Mouse (Mus musculus): Measurements from ENCODE around the gene Fbxo2. TPM values are rescaled to one million over a fixed set of nuclear protein-coding genes. Genes with fewer than 3 reads are reported as not detected.

Fbxo2 gene
- total RNA-seq, 2 experiments from 2014 or later: 101 to 107 TPM

GRCm38 (mm10) chr4:148149540-148149939 lies 10.9 kb upstream of the Fbxo2 start:
- DNase-seq (ENCODE audit: extremely low spot score in 1 of 2, low spot score in 2 of 2): no peak
- H3K27ac ChIP-seq: no peak overlapping the region
- intact Hi-C loops (cut with DNase I): no loop called here
- no peak overlapping the region for H3K4me3 ChIP-seq
- TF ChIP-seq CTCF (IDR thresholded peaks at IDR 0.05): no peak

DNA sequence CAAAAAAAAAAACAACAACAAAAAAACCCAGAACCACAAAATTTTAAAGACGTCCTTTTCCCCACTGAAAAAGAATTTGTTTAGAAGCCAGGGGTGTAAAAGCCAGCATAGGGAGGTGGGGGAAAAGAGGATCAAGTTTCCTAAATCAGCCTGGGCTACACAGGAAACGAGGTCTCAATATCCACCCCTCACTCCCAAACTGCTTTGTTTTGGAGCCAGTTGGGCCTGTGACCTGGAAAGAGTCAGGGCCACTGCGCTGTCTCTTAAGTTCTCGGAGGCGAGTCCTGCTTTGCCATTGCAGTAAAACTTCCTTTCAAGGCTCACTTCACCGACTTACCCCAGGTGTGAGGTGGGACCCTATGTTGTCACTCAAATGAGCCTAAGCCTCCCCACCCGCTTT lies 10.2 kb upstream of the Fbxo2 start:
- no peak for DNase-seq (ENCODE audit: extremely low spot score in 1 of 2, low spot score in 2 of 2)
- Histone ChIP-seq H3K4me3 (no peak overlapping the region), H3K27ac (no peak overlapping the region)
- no peak for TF ChIP-seq CTCF (IDR thresholded peaks at IDR 0.05)
- intact Hi-C loops (cut with DNase I): no loop called here

DNA sequence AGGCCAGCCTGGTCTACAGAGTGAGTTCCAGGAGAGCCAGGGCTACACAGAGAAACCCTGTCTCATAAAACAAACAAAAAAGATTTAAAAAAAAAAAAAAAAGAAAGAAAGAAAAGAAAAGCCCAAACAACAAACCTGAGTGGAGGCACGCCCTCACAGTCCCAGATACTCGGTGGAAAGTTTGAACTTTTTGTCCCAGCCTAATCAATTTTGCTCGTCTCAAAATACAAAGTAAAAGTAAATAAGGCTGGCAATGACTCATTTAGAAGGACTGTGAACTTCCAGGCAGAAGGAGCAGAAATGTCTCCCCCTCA lies 9.5 kb upstream of the Fbxo2 start:
- TF ChIP-seq CTCF (IDR thresholded peaks at IDR 0.05): no peak
- Histone ChIP-seq H3K27ac (peak overlapping the region; percentile 99), H3K4me3 (peak overlapping the region; percentile 82)
- no peak for DNase-seq (ENCODE audit: extremely low spot score in 1 of 2, low spot score in 2 of 2)
- intact Hi-C loops (cut with DNase I): loop anchor here (1.0 kb wide), 1 partner anchor 11 kb away; no protein-coding TSS in a partner anchor

GRCm38 (mm10) chr4:148151267-148152168 lies 8.9 kb upstream of the Fbxo2 start, which contains the start of gene Fbxo6:
Gene Fbxo6, minus strand, starts transcription at chr4:148152140.
- DNase-seq (ENCODE audit: extremely low spot score in 1 of 2, low spot score in 2 of 2): peak; percentile 83 to 85
- intact Hi-C loops (cut with DNase I): loop anchor here (1.0 kb wide), 1 partner anchor 11 kb away; no protein-coding TSS in a partner anchor

DNA sequence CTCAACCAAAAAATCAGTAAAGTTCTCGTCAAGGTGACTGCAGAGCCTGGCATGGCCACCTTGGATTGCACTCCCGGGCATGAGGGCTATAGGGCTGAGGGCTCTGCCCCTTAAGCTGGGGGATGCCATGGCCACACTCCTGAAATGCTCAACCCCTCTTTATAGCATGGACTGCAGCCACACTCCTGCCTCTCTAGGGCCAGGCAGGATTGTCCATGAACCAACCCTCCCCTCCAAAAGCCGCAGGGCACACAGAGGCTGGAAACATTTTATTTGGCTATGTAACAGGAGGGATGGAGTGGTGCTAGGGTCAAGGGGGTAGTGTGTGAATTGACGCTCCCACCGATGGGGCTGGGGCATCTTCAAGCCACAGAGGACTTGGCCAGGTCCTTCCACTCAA lies 7.9 kb upstream of the Fbxo2 start:
- DNase-seq (ENCODE audit: extremely low spot score in 1 of 2, low spot score in 2 of 2): no peak
- intact Hi-C loops (cut with DNase I): no loop called here
- no peak overlapping the region for H3K4me3 ChIP-seq
- H3K27ac ChIP-seq: peak overlapping the region; percentile 99
- no peak for TF ChIP-seq CTCF (IDR thresholded peaks at IDR 0.05)

More at GRCm38 (mm10) chr4:148151267-148152168, 8.9 kb upstream of the Fbxo2 start, which contains the start of gene Fbxo6:
- TF ChIP-seq CTCF (IDR thresholded peaks at IDR 0.05): peak; percentile 59
- H3K4me3 ChIP-seq: peak within 1 kb of the TSS; percentile 82
- H3K27ac ChIP-seq: peak within 1 kb of the TSS; percentile 99

DNA sequence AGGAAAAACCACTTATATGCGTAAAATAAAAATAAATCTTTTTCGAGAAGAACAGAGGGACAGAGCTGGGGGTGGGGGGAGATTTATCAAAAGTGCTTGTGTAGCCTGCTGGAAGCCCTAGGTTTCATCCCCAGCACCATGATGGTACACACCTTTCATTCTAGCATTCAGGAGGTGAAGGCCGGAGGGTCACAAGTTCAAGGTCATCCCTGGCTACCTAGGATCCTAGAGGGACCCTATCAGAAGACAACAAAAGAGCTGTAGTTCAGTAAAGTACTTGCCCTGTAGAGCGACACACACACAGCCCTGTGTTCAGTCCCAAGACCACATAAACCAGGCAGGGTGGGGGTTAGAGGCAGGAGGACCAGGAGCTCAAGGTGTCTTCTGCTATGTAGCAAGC lies 6.4 kb upstream of the Fbxo2 start:
- intact Hi-C loops (cut with DNase I): no loop called here
- Histone ChIP-seq H3K27ac (no peak overlapping the region), H3K4me3 (no peak overlapping the region)
- no peak for DNase-seq (ENCODE audit: extremely low spot score in 1 of 2, low spot score in 2 of 2)
- TF ChIP-seq CTCF (IDR thresholded peaks at IDR 0.05): no peak

GRCm38 (mm10) chr4:148154982-148155381 lies 5.4 kb upstream of the Fbxo2 start:
- Histone ChIP-seq H3K4me3 (no peak overlapping the region), H3K27ac (no peak overlapping the region)
- intact Hi-C loops (cut with DNase I): no loop called here
- no peak for DNase-seq (ENCODE audit: extremely low spot score in 1 of 2, low spot score in 2 of 2)
- TF ChIP-seq CTCF (IDR thresholded peaks at IDR 0.05): peak; percentile 75

DNA sequence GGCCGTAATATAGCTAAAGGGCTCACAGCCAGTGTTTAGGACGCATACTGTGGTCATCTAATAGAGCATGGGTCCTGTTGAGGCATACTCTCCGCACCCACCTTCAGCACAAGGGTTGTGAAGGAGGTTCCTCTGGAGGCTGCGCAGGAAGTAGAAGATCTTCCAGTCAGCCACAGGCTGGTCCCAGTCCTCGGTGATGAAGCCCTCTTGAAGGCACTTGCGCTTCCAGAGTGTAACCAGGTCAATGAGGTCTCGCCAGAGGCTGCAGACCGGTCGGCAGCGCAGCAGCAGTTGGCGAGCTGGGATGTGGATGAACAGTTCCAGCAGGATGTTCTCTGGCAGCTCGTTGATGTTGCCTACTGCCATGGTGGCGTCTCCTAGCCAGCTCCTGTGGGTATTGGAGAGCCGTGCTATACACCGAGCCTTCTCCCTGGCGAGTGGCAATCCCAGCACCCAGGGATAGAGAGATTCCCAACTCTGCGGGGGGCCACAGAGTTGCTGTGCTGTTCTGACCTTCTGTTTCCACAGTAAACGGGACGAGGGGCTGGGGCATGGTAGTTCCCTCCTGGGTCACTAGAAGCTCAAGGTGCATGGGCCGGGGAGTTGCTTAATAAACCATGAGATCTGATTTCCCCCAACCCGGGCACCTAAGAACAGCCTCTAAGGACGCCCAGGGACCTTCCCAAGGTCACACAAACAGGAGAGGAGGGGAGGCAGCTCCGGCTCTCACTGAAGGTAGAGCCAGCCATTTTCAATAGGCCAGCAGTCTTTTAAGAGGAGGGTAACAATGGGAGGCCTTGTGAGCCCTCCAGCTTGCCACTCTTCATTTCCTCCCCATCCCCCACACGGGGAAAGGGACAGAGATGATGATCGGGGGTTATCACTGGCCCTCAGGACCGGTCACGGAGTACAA lies 1.7 kb upstream of the Fbxo2 start:
- DNase-seq (ENCODE audit: extremely low spot score in 1 of 2, low spot score in 2 of 2): peak in 1 of 2 experiments; percentile 55
- no peak for TF ChIP-seq CTCF (IDR thresholded peaks at IDR 0.05)
- intact Hi-C loops (cut with DNase I): no loop called here
- H3K27ac ChIP-seq: peak overlapping the region; percentile 96
- H3K4me3 ChIP-seq: peak overlapping the region; percentile 58

DNA sequence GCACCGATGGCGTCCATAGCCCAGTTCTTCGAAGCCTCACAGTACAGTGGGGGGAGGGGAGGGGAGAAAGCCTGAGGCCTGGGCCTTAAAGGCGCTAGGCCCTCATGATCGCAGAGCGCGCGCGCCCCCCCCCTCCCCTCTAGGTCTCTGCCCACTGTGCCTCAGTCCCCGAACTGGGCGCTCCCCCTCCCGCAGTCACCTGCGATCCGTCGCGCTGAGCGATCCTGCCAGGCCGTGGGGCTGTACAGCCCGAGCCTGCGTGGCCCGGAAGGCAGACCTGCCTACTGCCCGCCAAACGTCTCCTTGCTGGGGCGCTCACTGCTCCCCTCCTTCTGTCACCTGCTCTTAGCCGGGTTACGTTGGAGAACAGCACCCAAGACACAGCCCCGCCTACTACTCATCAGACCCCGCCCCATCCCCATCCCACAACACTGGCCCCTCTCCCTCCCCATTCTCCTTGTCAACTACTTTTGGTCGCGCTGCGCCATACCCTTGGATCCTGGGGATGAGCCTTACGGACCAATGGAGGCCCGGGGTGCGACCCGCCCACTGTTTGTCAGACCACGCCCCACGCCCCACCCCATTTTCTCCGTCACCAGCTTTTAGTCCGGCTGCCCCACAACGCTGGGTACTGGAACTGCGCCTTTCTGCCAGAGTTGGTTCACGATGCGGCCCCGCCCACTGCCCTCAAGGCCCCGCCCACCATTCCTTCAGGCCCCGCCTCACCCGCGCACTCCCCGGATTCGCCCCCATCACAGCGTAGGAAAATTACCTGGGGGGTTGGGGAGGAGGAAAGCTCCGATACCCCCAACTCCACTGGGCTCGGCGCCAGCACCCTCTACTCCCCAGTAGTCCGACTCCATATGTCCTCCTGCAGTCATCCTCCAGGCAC lies 631 bp upstream of the Fbxo2 start:
- peak; percentile 25 for TF ChIP-seq CTCF (IDR thresholded peaks at IDR 0.05)
- H3K27ac ChIP-seq: peak overlapping the region; percentile 96
- H3K4me3 ChIP-seq: peak overlapping the region; percentile 58
- intact Hi-C loops (cut with DNase I): no loop called here
- DNase-seq (ENCODE audit: extremely low spot score in 1 of 2, low spot score in 2 of 2): peak; percentile 97 to 99

GRCm38 (mm10) chr4:148164002-148164439 lies 3.6 kb downstream of the Fbxo2 start:
- peak overlapping the region; percentile 40; the same call in 1 of the 2 replicates for H3K27ac ChIP-seq
- DNase-seq (ENCODE audit: extremely low spot score in 1 of 2, low spot score in 2 of 2): peak; percentile 77 to 84
- TF ChIP-seq CTCF (IDR thresholded peaks at IDR 0.05): peak; percentile 77
- intact Hi-C loops (cut with DNase I): no loop called here
- H3K4me3 ChIP-seq: peak overlapping the region; percentile 39

GRCm38 (mm10) chr4:148164461-148164860 lies 4.0 kb downstream of the Fbxo2 start:
- peak overlapping the region; percentile 39 for H3K4me3 ChIP-seq
- no peak for DNase-seq (ENCODE audit: extremely low spot score in 1 of 2, low spot score in 2 of 2)
- peak overlapping the region; percentile 40; the same call in 1 of the 2 replicates for H3K27ac ChIP-seq
- intact Hi-C loops (cut with DNase I): no loop called here
- TF ChIP-seq CTCF (IDR thresholded peaks at IDR 0.05): no peak

All from left cerebral cortex, adult 2 months (tissue).